Mouse (Mus musculus) megakaryocyte, embryonic 14.5 days (primary cell): ENCODE data around the gene Uap1.

Experiments
- FLI1 ChIP-seq: IDR thresholded peaks from 2 replicates; pipeline ENCODE4 v1.6.1; 2012; ENCODE audit warnings: low read length, inconsistent platforms, mixed read lengths
- GATA1 ChIP-seq: IDR thresholded peaks from 3 replicates; pipeline ENCODE4 v1.6.1; 2012; ENCODE audit warnings: mixed read lengths, low read length, inconsistent platforms, borderline replicate concordance

DNA sequence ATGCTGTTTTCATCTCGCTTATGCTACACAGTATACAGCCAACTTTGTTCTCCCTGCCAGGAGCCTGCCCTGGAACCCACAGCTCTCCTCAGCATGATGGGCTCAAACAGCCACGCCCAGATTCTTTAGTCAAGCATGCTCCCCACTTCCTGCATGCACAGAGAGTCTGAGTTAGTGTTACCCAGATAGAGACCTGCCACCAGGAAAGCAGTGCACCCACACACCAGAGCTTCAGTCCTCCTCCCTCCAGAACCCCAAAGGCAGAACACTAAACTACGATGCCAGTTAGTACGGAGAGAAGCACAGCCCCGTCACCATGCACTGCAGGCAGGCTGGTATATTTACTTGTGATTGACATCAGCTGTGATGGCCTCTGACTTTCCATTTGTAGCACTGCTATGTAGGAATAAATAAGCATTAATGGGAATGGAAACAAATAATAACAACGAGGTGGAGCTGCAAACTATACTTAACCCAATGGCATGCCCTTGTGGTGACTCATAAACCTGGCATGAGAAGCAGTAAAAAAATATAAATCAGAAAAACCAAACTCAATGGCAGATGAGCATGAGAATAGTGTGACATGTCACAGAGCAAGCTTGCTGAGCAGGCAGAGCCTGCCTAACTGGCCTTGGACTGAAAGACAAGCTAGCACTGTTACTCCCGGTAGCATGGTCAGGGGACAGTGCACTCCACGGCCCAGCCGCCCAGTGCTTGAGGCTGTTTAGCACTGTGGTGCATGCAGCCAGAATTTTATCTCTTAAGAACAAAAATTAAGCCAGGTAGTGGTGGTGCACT, 26.9 kb downstream of the Uap1 start:
- no peak for TF ChIP-seq FLI1
- no peak for TF ChIP-seq GATA1
